13 mouse cellular contexts compared by ENCODE assay signal in the genomic region with DNA sequence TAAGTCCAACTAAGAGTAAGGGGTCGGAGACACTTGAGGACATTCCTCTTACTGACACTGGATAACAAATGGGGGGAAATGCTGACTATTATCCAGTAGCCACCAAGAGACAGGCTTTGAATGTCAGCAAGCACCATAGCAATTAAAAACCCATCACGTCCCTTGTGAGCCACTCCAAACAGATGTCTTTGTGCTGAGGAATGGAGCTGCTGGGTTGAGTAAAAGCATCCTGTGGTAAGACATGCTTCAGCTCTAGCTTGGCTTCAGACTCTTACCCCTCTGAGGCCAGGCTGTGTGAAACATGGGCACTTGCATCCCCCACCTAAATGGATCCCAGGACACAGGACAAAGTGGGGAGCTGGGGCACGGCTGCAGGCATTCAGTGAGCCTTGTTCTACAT.
DNase-seq lines count a peak whose midpoint lies in the region; TF ChIP-seq lines count a peak whose summit lies in the region.
"Had no signal": no experiment of that assay in that cellular context is flagged by ENCODE, and none has a peak within 500 bp of the region (broad histone marks: within the 10 kb centered on the region; RNA-seq: fewer than 3 reads in every experiment).

No protein-coding gene starts in this region.

- TF ChIP-seq CTCF in layer of hippocampus, adult 2 months (conservative IDR thresholded peaks at IDR 0.05), result no peak
- TF ChIP-seq CTCF in cortical plate, adult 2 months (IDR thresholded peaks at IDR 0.05; ENCODE audit: extremely low read depth, insufficient read depth, low read length), result no peak

- H3K4me3 ChIP-seq in layer of hippocampus, adult 2 months, result peak overlapping the region; percentile 2; the same call in 1 of the 2 replicates
- no peak overlapping the region for H3K4me3 ChIP-seq in cortical plate, adult 2 months (ENCODE audit: insufficient read depth, low read length)
- H3K4me3 ChIP-seq: heart, embryonic 12.5 days had no signal

- no peak for DNase-seq in layer of hippocampus, adult 2 months (ENCODE audit: low spot score in 2 of 2)
- no peak for DNase-seq in layer of hippocampus, postnatal 25 days (ENCODE audit: extremely low spot score in 1 of 2, low spot score in 1 of 2)
- DNase-seq in brain, adult 2 months (ENCODE audit: low read depth, low spot score), result peak; percentile 51
- DNase-seq in lung, postnatal 25 days (ENCODE audit: low spot score), result peak; percentile 30
- DNase-seq in thymus, postnatal 0 days (ENCODE audit: low spot score), result no peak
- DNase-seq in urinary bladder, adult 18-20 months (ENCODE audit: low spot score in 2 of 2), result no peak
- DNase-seq: adrenal gland, adult 8-10 months; embryo, embryonic 11 days; kidney, adult 2 months; kidney, postnatal 25 days; thymus, adult 18-20 months had no signal

- TF ChIP-seq POLR2A in cortical plate, adult 2 months (IDR thresholded peaks at IDR 0.05; ENCODE audit: extremely low read depth, insufficient read depth, low read length), result no peak

- peak overlapping the region; percentile 90 for H3K27ac ChIP-seq in layer of hippocampus, adult 2 months
- H3K27ac ChIP-seq in cortical plate, adult 2 months (ENCODE audit: insufficient read depth, low read length), result peak overlapping the region; percentile 3; the same call in 1 of the 2 replicates

- peaks cover 42% of the 10 kb centered on the region for H3K4me1 ChIP-seq in cortical plate, adult 2 months (ENCODE audit: control insufficient read depth, insufficient read depth, low read length)

Comparison
In these comparisons a context has a peak if more than half of its experiments do, and no peak if none do; other contexts are left out.
1. DNase-seq: peak in brain, adult 2 months (single experiment) and lung, postnatal 25 days (single experiment); none in layer of hippocampus, adult 2 months (0 of 2), layer of hippocampus, postnatal 25 days (0 of 2), thymus, postnatal 0 days (single experiment) and urinary bladder, adult 18-20 months (0 of 2).